Mouse (Mus musculus) kidney, postnatal 4 days (tissue): ENCODE measurements at regions not wholly inside any gene's neighbourhood (a gene's known extent, or its start where the extent isn't known, plus 50 kb on each side); places are given as distances from the start of the nearest gene placed in this dataset.

Experiments
- DNase-seq, 2 experiments: peaks; one replicate each; pipeline ENCODE4 v3.0.0; 2021; ENCODE audit warnings: mixed read lengths in 2 of 2

DNA sequence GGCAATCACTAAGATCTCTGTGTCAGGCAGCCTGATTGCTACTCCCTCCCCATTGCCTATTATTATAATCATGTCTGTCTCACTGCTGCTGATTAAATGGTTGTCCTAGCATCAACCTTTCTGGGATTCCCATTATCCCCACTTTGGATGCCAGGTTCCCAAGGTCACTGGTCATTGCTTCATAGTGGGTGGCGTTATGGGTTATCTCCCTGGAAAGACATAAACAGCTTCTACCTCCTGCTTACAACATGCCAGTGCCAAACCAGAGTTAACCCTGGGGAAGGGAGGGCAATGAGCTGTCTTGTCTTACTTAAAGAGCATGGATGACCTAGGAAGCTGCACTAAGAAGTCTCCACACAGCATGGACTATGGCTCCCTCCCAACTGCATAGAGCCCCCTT lies 136.9 kb downstream of the Uaca start:
- no peak for DNase-seq

DNA sequence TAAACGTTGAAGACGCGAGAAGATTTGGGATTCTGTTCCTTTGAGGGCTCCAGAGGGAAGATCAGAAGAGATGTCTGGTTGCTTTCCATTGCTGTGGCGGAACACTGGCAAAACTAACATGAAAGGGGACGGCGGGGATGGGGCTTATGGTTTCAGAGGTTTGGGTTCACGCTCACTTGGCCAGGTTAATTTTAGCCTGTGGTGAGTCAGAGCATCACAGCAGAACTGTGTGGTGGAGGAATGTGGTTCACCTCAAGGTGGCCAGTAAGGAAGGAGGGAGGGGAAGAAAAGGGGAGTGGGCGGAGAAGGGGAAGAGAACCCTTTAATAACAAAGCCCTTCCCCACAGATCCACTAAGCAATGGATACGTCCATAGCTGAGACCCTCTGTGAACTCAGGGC lies 142.6 kb downstream of the Uaca start:
- DNase-seq, result no peak

DNA sequence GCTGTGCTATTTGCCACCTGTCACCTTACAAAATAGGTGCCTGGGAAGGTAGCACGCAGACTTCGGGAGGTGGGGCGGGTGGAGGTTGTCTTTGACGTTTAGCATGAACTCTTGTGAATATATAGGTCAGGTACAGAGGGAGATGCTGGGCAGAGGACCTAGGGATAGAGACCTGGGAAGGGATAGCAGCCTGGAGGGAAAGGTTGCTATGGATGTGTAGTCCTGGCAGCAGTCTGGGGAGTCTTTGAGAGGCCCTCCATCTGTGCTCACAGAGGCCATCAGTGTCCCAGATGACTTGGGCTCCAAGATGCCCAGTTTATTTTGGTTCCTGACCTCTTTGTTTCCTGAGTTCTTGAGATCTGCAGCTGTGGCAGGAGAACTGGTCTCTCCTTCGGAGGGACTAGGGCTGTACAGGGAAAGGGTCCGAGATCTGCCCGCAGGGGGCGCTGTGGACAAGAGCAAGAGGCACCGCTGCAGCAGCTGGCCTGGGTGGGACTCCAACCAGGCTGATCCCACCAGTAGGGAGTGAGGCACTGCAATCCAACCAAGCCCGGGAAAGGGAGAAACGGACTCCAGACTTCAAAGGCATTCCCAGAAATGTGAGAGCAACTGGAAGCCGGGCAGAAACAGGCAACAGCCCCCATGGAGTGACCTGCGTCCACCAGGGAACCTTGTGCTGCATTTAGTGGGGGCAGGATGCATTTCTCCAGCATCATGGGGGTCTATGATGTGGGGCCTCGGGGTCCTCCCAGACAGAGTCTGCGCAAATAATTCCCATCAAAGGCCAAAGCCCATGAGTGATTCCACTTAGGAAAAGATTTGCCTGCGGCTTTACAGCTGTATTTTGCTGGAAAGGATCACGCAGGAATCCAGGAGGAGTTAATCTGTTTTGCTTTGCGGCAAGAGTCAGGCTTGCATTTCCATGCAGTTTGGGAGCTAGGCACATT lies 145.8 kb downstream of the Uaca start:
- peak; percentile 97 to 99 for DNase-seq

DNA sequence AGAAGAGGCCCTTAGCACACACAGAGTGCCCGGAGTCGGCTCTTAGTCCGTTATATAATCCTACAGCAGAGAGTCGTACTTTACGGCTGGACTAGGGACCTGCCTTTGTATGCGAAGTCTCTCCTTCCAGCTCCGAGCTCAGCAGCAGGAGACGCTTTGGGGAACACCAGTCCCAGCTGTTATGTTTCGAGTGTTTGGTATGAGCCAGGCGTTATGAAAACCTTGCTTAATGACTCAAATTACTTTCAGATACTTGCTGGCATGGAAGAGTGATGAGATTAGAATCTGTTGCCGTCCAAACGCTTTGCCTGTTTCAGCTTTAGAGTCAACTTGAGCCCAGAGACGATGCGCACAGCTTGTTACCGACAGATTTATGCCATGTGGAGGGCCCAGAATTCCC lies 153.0 kb downstream of the Uaca start:
- no peak for DNase-seq

DNA sequence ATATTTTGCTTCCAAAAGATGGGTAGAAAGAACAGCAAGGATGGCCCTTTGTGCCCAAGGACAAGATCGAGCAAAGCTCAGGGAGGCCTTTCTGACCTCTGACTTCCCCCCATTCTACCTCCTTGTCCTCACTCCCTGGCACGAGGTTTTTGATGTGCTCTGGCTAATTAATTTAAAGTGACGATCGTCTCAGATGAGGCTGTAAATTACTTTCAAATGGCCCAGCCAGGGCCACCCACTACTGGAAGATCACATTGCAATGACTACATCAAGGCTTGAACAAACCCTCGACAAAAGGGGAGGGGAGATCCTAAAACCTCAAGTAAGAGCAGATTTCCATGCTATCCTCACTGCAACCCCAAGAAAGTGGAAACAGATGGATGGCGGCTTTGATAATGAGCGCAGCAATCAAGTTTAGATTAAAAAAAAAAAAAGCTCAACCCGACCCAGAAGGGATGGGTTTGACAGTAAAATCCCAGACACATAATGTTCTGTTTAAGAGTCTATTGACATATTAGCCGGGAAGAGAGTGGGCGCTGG lies 154.3 kb downstream of the Uaca start:
- no peak for DNase-seq

DNA sequence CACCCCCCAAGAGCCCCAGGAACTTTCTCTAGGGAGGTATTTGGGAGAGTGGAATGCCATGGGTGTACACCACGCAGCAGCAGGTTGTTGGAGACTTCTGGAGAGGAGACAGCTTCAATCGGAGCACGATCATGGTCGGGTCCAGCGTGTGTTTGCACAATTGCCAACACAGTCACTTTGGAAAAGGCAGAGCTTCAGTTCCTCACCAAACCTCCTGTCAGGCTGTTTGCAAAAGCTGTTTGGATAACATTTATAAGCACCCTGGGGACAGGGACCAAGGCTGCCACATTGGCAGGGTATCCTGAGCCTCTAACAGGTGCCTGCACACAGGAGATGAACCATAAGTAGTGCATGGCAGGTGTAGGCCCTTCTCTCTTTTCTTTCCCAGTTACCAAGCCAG lies 155.8 kb downstream of the Uaca start:
- DNase-seq, result no peak

DNA sequence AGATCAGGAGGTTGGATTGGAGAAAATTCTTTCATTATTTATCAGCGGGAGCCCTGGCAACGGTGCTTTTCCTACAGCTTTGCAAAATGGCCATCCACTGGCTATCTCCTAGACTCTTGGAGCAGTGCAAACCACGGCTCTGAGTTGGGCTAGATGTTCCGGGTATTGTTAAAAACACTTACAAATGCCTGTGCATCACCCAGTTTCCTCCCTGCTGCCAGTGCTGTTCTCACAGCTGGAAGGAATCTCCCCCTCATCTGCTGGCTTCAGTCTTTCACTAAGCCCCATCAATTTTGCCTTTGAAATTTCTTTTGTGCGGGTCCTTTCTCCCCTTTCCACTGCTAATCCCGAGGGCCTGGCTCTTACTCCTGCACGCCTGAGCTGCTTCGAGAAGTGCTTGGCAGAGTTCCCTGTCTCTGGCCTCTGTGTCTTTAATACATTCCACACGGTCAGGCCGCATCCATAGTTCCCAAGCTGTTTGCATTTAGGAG lies 156.8 kb downstream of the Uaca start:
- peak; percentile 68 to 80 for DNase-seq

DNA sequence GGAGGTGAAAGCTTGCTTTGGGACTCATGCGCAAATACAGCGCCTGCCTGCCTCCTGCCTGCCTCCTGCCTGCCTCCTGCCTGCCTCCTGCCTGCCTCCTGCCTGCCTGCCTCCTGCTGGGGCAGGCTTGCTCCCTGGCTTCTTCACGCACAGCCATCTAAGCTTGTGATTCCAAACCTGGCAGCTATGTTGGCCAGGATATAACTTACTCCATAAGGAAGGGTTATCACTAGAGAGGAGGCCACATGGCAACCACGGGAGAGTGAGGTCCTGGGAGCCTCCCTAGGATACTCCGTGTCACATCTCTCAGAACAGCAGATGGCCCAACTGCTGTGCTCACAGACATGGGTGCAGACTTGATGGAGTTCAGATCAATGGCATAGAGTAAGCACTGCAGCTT lies 163.1 kb downstream of the Uaca start:
- no peak for DNase-seq

DNA sequence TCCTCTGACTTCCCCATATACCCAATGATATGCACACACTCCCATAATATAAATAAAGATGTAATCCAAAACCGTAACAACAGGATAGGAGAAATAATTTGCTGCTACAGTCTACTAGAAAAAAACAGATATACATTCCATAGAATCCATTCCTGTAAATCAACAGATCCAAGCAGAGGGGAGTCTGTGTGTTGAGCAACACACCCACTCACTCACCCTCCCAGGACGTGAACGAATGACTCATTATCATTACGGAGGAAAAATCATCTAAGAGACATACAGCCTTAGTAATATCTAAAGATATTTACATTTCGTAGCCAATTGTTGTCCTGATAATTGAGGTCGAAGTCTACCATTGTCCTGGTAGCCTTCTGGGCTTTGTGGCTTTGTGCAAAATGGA lies 165.2 kb downstream of the Uaca start:
- no peak for DNase-seq

DNA sequence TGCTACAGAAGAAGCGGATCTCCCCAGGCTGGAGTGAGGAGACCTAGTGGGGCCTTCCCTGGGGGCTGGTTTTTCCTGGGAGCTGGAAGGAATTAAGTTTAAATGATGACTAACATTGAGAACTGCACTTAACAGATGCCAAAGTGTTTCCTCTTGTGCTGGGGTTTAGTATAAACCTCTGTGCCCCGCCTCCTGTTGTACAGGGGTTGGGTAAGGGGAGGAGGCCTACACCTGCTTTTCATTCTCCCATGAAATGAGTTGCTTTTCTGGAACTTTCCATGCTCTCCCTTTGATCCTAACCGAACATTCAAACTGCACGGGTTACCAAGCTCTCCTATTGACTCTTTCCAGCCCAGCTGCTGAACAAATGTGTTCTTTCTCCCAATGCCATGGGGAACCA lies 167.7 kb downstream of the Uaca start:
- DNase-seq, result no peak

DNA sequence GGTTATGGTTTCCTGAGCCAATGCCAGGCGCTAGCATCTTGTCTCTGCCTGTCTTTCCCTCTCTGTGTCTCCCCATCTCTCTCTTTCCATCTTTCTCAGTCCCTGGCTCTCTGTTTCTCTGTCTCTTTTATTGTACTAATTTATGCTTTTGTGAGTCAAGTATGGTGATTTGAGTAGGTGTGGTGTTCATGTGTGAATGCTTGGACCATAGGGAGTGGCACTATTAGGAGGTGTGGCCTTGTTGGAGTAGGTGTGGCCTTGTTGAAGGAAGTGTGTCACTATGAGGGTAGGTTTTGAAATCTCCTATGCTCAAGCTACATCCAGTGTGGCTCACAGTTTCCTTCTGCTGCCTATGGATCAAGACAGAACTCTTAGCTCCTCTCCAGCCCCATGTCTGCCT lies 171.3 kb downstream of the Uaca start:
- DNase-seq, result no peak

DNA sequence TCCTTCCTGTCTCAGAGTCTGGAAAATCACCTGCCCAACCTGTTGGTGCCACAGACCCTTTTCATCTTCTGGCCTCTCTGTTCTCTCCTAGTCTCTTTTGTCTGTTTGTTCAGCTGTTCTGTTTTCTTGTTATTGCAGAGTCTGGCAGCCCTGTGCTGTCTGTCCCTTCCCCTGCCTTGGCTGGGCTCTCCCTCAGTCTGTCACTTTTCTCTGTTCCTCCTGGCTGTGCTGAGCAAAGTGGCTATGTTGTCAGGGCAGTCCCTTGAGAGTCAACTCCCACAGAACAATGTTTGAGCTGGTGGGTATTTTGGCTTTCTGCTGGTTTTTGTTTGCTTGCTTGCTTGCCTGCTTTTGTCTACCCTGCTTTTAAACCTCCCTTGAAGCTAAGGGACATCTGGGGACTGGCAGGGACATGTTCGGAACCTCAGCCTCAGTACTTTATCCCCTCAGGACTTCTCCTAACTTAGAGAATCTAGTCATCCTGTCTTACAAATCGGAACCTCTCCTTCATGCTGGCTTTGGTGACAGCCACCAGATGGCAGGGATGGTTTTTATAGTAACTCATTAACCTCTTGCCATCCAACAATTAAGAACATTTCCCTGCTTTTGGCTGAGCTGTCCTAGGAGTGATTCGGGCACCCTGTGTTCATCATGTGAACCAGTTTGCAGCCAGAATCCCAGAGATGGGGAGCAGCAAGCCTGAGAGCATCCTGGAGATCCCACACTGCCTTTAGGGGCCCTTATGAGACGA lies 174.1 kb downstream of the Uaca start:
- DNase-seq, result peak in 1 of 2 experiments; percentile 20

DNA sequence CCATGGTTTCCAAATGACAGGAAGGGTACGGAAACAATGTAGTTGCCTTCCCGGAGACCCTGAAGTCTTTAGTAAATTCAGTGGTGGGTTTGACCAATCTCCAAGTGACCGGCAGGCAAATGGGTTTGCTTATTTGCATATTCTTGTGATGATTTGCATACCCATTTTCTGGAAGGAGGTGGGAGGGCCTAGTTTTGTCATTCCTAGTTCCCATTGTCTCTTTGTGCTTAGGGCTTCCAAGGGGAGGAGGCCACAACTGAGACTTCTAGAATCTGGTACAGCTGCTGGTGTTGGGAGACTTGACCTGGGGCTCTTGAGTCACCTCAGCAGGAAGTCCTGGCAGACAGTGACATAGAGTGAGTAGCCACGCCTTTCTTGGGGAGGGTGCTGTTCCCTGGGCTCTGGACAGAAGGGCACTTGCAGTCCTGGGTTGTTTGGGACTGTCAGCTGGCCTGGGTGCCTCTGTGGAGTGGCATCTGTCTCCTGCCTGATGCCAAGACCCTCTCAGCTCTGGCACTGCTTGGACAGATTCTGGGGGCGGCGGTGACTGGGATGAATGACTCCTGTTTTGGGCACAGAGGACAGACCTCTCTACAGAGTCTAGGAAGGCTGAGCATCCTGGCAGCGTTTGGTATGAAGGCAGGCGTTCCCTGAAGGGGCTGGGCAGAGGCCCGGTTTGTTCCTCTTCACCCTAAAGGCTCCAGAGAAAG lies 178.0 kb downstream of the Uaca start:
- no peak for DNase-seq

DNA sequence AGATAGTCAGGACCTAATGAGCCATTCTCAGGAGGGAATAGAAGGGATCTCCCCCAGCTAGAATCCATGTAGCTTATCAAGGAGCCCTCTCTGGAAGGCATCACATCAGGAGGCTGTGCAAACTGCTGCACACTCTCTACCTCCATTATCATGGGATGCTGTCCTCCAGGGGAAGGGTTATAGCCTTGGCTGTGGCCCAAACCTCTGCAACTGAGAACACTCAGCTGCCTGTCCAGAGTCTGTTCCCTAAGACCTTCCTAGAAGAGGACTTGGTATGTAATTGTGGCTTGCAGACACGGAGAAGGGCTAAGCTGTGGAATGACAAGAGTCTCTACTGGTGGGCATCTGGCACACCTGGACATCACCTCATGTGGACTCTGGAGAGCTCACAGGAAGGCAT lies 180.2 kb downstream of the Uaca start:
- DNase-seq, result peak; percentile 57 to 61

DNA sequence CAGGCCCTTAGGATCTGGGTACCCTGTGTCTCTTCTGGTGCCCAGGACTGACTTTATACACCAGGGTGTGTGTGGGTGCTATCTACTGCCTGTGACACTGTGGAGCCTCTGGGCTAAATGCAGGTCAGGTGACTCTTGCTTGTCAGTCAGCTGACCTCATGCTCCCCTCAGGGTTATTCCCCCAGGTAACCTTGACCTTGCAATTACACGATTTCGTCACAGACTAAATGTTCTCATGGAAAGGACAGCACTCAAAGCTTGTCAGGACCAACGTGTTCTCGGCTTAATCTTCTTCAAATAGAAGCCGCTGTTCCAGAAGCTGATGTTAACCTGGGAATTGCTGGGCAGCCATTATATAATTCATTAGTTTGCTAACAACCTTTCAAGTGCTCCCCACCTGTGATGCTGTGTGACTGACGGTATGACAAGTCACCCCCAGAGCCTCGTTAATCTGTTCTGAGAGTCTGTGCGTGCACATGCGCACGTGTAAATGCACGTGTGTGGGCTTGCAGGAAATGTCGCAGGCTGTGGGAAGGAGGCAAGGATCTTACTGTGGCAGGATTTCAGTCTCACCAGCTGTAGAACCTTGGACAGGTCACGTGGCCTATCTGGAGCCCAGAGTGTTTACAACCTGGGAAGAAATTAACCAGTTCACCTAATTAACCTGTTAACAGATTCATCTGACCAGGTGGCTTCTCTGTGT lies 188.2 kb downstream of the Uaca start:
- DNase-seq, result peak in 1 of 2 experiments; percentile 29

DNA sequence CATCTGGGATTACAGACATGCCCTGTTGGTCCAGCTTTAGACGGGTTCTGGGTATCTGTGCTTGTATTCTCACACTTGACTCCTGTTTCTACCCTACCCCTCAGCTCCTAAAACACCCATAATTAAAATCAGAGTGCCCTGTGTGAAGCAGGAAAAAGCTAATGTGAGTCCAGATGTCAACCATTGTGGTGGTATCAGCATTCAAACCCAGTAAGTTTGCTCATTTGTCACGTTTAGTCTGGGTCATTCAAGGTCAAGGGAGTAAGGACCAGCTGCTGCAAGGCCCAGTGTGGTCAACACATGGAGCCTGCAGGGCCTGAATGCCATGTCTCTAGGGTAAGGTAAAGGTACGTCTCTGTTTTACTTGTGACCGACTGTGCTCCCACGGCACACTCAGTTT lies 188.9 kb downstream of the Uaca start:
- no peak for DNase-seq

DNA sequence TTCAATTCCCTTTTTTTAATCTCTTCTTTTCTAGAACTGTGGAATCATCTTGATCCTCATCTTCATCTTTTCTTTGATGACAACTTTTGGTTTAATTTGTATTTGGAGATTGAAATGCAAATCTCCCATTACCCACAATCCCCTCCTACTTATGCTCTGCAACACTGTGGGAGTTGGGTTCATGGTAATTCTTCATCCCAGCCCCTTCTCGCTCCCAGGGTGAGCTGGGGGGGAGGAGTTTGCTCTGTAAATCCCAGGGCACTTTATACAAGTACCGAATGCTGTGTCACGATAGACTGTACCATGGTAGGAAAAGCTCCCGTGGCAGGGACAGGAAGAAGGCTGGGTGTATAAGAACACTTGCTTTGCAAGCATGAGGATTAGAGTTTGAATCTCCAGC lies 193.8 kb downstream of the Uaca start:
- no peak for DNase-seq

DNA sequence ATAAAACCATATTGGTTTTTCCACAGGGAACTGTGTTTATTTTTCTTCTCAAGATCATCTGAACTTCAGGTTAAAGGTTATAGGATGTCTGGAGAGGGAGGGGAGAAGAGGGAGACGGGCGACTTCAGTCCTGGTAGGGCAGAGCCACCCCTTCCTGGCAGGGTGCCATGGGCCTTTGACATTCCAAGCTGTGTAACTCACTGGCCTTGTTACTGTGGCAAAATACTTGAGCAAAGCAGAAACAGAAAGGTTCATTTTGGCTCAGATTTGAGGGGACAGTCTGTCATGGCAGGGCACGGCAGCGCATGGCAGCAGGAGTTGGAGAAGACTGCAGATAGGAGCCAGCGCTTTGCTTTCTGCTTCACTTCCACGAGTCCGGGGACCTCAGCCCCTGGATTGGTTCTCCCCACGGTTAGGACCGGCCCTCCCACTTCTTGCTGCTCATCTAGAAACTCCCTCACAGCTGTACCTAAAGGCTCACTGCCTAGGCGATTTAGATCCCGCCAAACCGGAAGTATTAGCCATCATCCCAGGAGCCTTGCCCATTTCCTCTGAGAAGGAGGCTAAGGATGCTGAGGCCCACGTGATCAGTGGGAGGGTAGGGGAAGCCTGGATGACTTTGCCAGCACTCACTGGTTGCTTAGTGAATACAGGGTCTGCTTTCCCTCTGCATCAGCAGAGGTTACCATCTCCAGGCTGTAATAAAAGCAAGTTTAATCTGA lies 195.5 kb downstream of the Uaca start:
- DNase-seq, result peak; percentile 47 to 60

DNA sequence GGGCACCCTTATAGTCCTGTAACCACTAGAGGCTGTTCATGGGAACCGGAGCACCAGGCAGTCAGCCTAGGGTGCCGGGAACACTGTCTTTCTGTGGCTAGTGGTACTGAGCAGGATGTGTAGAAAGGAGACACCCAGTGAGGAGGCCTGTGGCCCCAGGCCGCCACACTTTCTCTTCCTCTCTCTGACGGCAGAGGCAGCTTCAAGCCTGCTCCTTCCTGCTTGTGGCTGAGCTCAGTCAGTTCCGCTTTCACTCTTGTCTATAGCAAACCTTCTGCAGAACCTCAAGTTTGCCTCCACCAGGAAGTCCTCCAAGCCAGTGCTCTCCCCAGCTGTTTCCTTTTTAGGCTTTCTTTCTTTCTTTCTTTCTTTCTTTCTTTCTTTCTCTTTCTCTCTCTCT lies 197.2 kb downstream of the Uaca start:
- DNase-seq, result peak in 1 of 2 experiments; percentile 36

DNA sequence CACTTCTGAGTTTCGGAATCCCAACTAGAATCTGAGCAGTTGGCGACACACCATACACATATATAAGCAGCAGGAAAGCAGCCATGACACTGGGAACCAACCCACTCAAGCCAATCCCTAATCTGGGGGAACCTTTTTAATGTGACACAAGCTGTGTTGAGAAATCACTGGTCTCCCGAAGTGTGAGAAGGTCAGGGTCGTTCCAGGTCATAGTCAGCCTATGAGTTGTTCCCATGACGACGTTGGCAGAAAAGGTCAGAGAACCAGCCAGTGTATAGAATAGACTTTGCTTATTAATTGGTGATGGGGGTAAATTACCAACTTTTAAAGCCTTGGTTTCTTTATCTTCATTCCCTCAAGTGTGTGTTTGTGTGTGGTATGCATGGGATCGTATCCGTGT lies 199.3 kb downstream of the Uaca start:
- no peak for DNase-seq

DNA sequence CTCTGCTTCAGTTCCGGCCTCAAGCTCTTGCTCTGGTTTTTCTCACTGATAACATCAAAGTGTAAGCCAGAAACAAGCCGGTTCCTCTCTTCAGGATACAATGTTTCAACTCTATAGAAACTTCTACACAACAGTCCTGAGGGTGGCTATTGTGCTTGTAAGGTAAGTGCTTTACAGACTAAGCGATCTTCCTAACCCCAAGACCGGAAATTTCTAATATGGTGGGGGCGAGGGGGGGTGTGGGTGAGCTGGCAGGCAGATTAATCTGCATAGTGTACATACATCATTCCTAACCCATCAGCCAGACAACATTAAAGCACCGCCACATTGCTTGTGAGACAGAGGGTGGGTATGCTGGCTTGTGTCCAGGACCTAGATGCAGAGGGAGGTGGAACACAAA lies 200.8 kb downstream of the Uaca start:
- no peak for DNase-seq
